Mouse (Mus musculus) lung, embryonic 16.5 days (tissue): ENCODE results near the gene Gm17490. TPM values are rescaled to one million over a fixed set of nuclear protein-coding genes. Genes with fewer than 3 reads are reported as not detected.

Source experiments
- ATAC-seq: fragments of 200-750 bp; cut with Nextera tagmentation; 2 replicates; pipeline ENCODE4 v1.8.0; 2017; ENCODE audit warnings: low read depth, mild to moderate bottlenecking, moderate library complexity
- H3K27ac ChIP-seq: fragments of 300-500 bp; sonication (generic); 2 replicates; pipeline ENCODE4 v1.5.1; 2014; ENCODE audit warnings: mild to moderate bottlenecking, control low read depth, low read length
- H3K27me3 ChIP-seq: fragments of 300-500 bp; sonication (generic); 2 replicates; pipeline ENCODE4 v1.6.1; 2014; ENCODE audit warnings: low read depth, low read length, mixed read lengths; ENCODE audit not compliant: control insufficient read depth, insufficient read depth
- H3K36me3 ChIP-seq: fragments of 300-500 bp; sonication (generic); 2 replicates; pipeline ENCODE4 v1.6.1; 2014; ENCODE audit warnings: low read length; ENCODE audit not compliant: control insufficient read depth, insufficient read depth
- H3K4me1 ChIP-seq: fragments of 300-500 bp; sonication (generic); replicated peaks from 2 replicates; pipeline ENCODE4 v1.6.1; 2014; ENCODE audit warnings: low read length, mixed read lengths; ENCODE audit not compliant: control insufficient read depth, insufficient read depth
- H3K4me2 ChIP-seq: fragments of 300-500 bp; sonication (generic); 2 replicates; pipeline ENCODE4 v1.6.1; 2014; ENCODE audit warnings: low read depth, low read length, control low read depth
- H3K4me3 ChIP-seq: fragments of 300-500 bp; sonication (generic); 2 replicates; pipeline ENCODE4 v1.5.1; 2014; ENCODE audit warnings: mild to moderate bottlenecking, low read length, control low read depth
- H3K9ac ChIP-seq: fragments of 300-500 bp; sonication (generic); 2 replicates; pipeline ENCODE4 v1.6.1; 2014; ENCODE audit warnings: low read length, control low read depth
- H3K9me3 ChIP-seq: fragments of 300-500 bp; sonication (generic); 2 replicates; pipeline ENCODE4 v1.6.1; 2016; ENCODE audit warnings: low read length; ENCODE audit not compliant: control insufficient read depth
- WGBS: fragments of 180-500 bp; shearing (Covaris S2); extraction: QIAGEN DNeasy Blood & Tissue Kit; methylation state at CpG from one replicate; pipeline ENCODE4 v1.1.7; 2014; 5-methylcytosine and 5-hydroxymethylcytosine counted together
- polyA plus RNA-seq: library from polyadenylated mRNA; unstranded; fragments of >200 nt; fragmentation: Nextera tagmentation; extraction: Ambion mirVana; gene quantifications from 2 replicates; pipeline ENCODE4 v1.2.1, GENCODE M21; 2015

Gene Gm17490
- polyA plus RNA-seq, 1 experiment from 2014 or later: not detected

- H3K4me2 ChIP-seq: no peak overlapping the region
- H3K36me3 ChIP-seq: 0 out of 2 replicates have a peak, but pooled peaks cover under 1% of the 10 kb centered on the region
- ATAC-seq: no peak
- H3K9me3 ChIP-seq: no peaks in the 10 kb centered on the region
- H3K4me3 ChIP-seq: no peak overlapping the region
- no peak overlapping the region for H3K9ac ChIP-seq
- H3K27ac ChIP-seq: no peak overlapping the region
- H3K4me1 ChIP-seq: peaks cover 7% of the 10 kb centered on the region
- H3K27me3 ChIP-seq: no peaks in the 10 kb centered on the region
These were observed 21.2 kb downstream of the Gm17490 start for GRCm38 (mm10) chr2:11604911-11605310.

GRCm38 (mm10) chr2:11604053-11604452 is 22.0 kb downstream of the Gm17490 start, which contains the start of gene Rbm17:
Gene Rbm17, minus strand, starts transcription at chr2:11604153.
- 87% methylated on average over 5 of the region's 5 CpGs for WGBS
- ATAC-seq: no peak
- Histone ChIP-seq H3K27ac (peak within 1 kb of the TSS; percentile 55; the same call in 1 of the 2 replicates), H3K4me3 (peak within 1 kb of the TSS; percentile 97), H3K27me3 (no peaks in the 10 kb centered on the region), H3K9ac (peak within 1 kb of the TSS; percentile 99), H3K4me1 (peaks cover 7% of the 10 kb centered on the region), H3K4me2 (peak within 1 kb of the TSS; percentile 63), H3K36me3 (0 out of 2 replicates have a peak, but pooled peaks cover 2% of the 10 kb centered on the region), H3K9me3 (no peaks in the 10 kb centered on the region)

- H3K9me3 ChIP-seq: no peaks in the 10 kb centered on the region
- H3K4me1 ChIP-seq: peaks cover 7% of the 10 kb centered on the region
- peak overlapping the region; percentile 63 for H3K4me2 ChIP-seq
- no peaks in the 10 kb centered on the region for H3K27me3 ChIP-seq
- under 1% methylated on average over 67 of the region's 78 CpGs for WGBS
- 0 out of 2 replicates have a peak, but pooled peaks cover 3% of the 10 kb centered on the region for H3K36me3 ChIP-seq
- peak; percentile 99 for ATAC-seq
- H3K9ac ChIP-seq: peak overlapping the region; percentile 99
- H3K4me3 ChIP-seq: peak overlapping the region; percentile 97
- H3K27ac ChIP-seq: peak overlapping the region; percentile 55; the same call in 1 of the 2 replicates
These were observed 23.3 kb downstream of the Gm17490 start for GRCm38 (mm10) chr2:11602506-11603489.

GRCm38 (mm10) chr2:11601795-11602194 is 24.3 kb downstream of the Gm17490 start:
- peaks cover 9% of the 10 kb centered on the region; the same call in 1 of the 2 replicates for H3K36me3 ChIP-seq
- no peak for ATAC-seq
- H3K27me3 ChIP-seq: no peaks in the 10 kb centered on the region
- no peaks in the 10 kb centered on the region for H3K9me3 ChIP-seq
- 70% methylated on average over 6 of the region's 6 CpGs for WGBS
- peak overlapping the region; percentile 63 for H3K4me2 ChIP-seq
- no peak overlapping the region for H3K27ac ChIP-seq
- peaks cover 7% of the 10 kb centered on the region for H3K4me1 ChIP-seq
- peak overlapping the region; percentile 97 for H3K4me3 ChIP-seq
- H3K9ac ChIP-seq: peak overlapping the region; percentile 99

- Histone ChIP-seq H3K4me1 (peaks cover 7% of the 10 kb centered on the region), H3K9me3 (no peaks in the 10 kb centered on the region), H3K36me3 (peaks cover 36% of the 10 kb centered on the region), H3K4me2 (no peak overlapping the region), H3K27me3 (no peaks in the 10 kb centered on the region), H3K27ac (no peak overlapping the region), H3K4me3 (no peak overlapping the region), H3K9ac (no peak overlapping the region)
- ATAC-seq: no peak
- WGBS: 97% methylated on average over 7 of the region's 7 CpGs
These were observed 28.2 kb downstream of the Gm17490 start for GRCm38 (mm10) chr2:11597906-11598305.

- WGBS: 77% methylated on average over 2 of the region's 2 CpGs
- Histone ChIP-seq H3K9ac (no peak overlapping the region), H3K36me3 (peaks cover 48% of the 10 kb centered on the region), H3K27ac (no peak overlapping the region), H3K4me2 (no peak overlapping the region), H3K27me3 (no peaks in the 10 kb centered on the region), H3K4me3 (no peak overlapping the region), H3K4me1 (peaks cover 2% of the 10 kb centered on the region), H3K9me3 (no peaks in the 10 kb centered on the region)
- ATAC-seq: no peak
These were observed 29.4 kb downstream of the Gm17490 start for GRCm38 (mm10) chr2:11596690-11597089.

- no peaks in the 10 kb centered on the region for H3K9me3 ChIP-seq
- H3K27ac ChIP-seq: no peak overlapping the region
- no peaks in the 10 kb centered on the region for H3K4me1 ChIP-seq
- ATAC-seq: no peak
- no peak overlapping the region for H3K9ac ChIP-seq
- no peak overlapping the region for H3K4me2 ChIP-seq
- H3K4me3 ChIP-seq: no peak overlapping the region
- WGBS: 91% methylated on average over 4 of the region's 4 CpGs
- peaks cover 73% of the 10 kb centered on the region for H3K36me3 ChIP-seq
- H3K27me3 ChIP-seq: no peaks in the 10 kb centered on the region
These were observed 38.1 kb downstream of the Gm17490 start for GRCm38 (mm10) chr2:11587996-11588395.

- H3K4me3 ChIP-seq: no peak overlapping the region
- no peaks in the 10 kb centered on the region for H3K9me3 ChIP-seq
- peaks cover 14% of the 10 kb centered on the region for H3K36me3 ChIP-seq
- no peak for ATAC-seq
- H3K27ac ChIP-seq: no peak overlapping the region
- no peak overlapping the region for H3K9ac ChIP-seq
- no peaks in the 10 kb centered on the region for H3K27me3 ChIP-seq
- H3K4me1 ChIP-seq: no peaks in the 10 kb centered on the region
- no peak overlapping the region for H3K4me2 ChIP-seq
- 87% methylated on average over 4 of the region's 4 CpGs for WGBS
These were observed 46.7 kb downstream of the Gm17490 start for GRCm38 (mm10) chr2:11579399-11579798.

- Histone ChIP-seq H3K4me1 (no peaks in the 10 kb centered on the region), H3K4me2 (no peak overlapping the region), H3K36me3 (peaks cover 7% of the 10 kb centered on the region), H3K27ac (no peak overlapping the region), H3K27me3 (no peaks in the 10 kb centered on the region), H3K9me3 (no peaks in the 10 kb centered on the region), H3K9ac (no peak overlapping the region), H3K4me3 (no peak overlapping the region)
- no peak for ATAC-seq
- 86% methylated on average over 6 of the region's 6 CpGs for WGBS
These were observed 47.9 kb downstream of the Gm17490 start for GRCm38 (mm10) chr2:11578187-11578586.
